Comparison of ENCODE assay signal across 8 mouse cellular contexts in genomic region chr1:72870615-72871336, GRCm38 (mm10). TPM values are rescaled to one million over a fixed set of nuclear protein-coding genes. Genes with fewer than 3 reads are reported as not detected.
A peak's percentile ranks its signal among the peaks of the same experiment; 100 is the strongest.
DNase-seq lines count a peak whose midpoint lies in the region; ATAC-seq and TF ChIP-seq lines count a peak whose summit lies in the region.

No protein-coding gene starts in this region.

- TF ChIP-seq EP300 in heart, postnatal 0 days (IDR thresholded peaks at IDR 0.05; ENCODE audit: low read depth) = no peak

- H3K36me3 ChIP-seq in forebrain, embryonic 14.5 days (ENCODE audit: control insufficient read depth, insufficient read depth, low read length) = no peaks in the 10 kb centered on the region
- H3K36me3 ChIP-seq in heart, postnatal 0 days (replicated peaks; ENCODE audit: control insufficient read depth, insufficient read depth, low read length) = no peaks in the 10 kb centered on the region
- no peaks in the 10 kb centered on the region for H3K36me3 ChIP-seq in liver, embryonic 15.5 days (replicated peaks)
- H3K36me3 ChIP-seq in neural tube, embryonic 14.5 days (ENCODE audit: control insufficient read depth, insufficient read depth, low read length) = no peaks in the 10 kb centered on the region

- no peaks in the 10 kb centered on the region for H3K27me3 ChIP-seq in forebrain, embryonic 14.5 days (replicated peaks; ENCODE audit: control insufficient read depth, insufficient read depth, low read length)
- peaks cover 4% of the 10 kb centered on the region; the same call in 1 of the 2 replicates for H3K27me3 ChIP-seq in heart, postnatal 0 days (ENCODE audit: control insufficient read depth, insufficient read depth, low read length)
- peaks cover 66% of the 10 kb centered on the region for H3K27me3 ChIP-seq in liver, embryonic 15.5 days
- no peaks in the 10 kb centered on the region for H3K27me3 ChIP-seq in neural tube, embryonic 14.5 days (ENCODE audit: control insufficient read depth, insufficient read depth, low read length)

- H3K9ac ChIP-seq in forebrain, embryonic 14.5 days (ENCODE audit: low read length) = peak overlapping the region; percentile 66
- peak overlapping the region; percentile 49; the same call in 1 of the 2 replicates for H3K9ac ChIP-seq in heart, postnatal 0 days (replicated peaks; ENCODE audit: low read depth, low read length)
- H3K9ac ChIP-seq in liver, embryonic 15.5 days = no peak overlapping the region
- peak overlapping the region; percentile 32; the same call in 1 of the 2 replicates for H3K9ac ChIP-seq in neural tube, embryonic 14.5 days (replicated peaks; ENCODE audit: low read depth, low read length)

- peaks cover 30% of the 10 kb centered on the region for H3K4me1 ChIP-seq in forebrain, embryonic 14.5 days (ENCODE audit: control insufficient read depth, insufficient read depth, low read length)
- H3K4me1 ChIP-seq in heart, postnatal 0 days (ENCODE audit: control insufficient read depth, insufficient read depth) = peaks cover 35% of the 10 kb centered on the region
- peaks cover 35% of the 10 kb centered on the region for H3K4me1 ChIP-seq in liver, embryonic 15.5 days (replicated peaks)
- 0 out of 2 replicates have a peak, but pooled peaks cover 11% of the 10 kb centered on the region for H3K4me1 ChIP-seq in neural tube, embryonic 14.5 days (ENCODE audit: control insufficient read depth, insufficient read depth, low read length)

- peak overlapping the region; percentile 43 for H3K4me3 ChIP-seq in forebrain, embryonic 14.5 days (ENCODE audit: low read depth, low read length)
- peak overlapping the region; percentile 57 for H3K4me3 ChIP-seq in heart, postnatal 0 days (ENCODE audit: low read depth, low read length)
- H3K4me3 ChIP-seq in liver, embryonic 15.5 days (replicated peaks) = peak overlapping the region; percentile 29
- peak overlapping the region; percentile 55 for H3K4me3 ChIP-seq in neural tube, embryonic 14.5 days (ENCODE audit: low read depth, low read length)

- peak overlapping the region; percentile 91 for H3K4me2 ChIP-seq in forebrain, embryonic 14.5 days (ENCODE audit: low read length)
- peak overlapping the region; percentile 88 for H3K4me2 ChIP-seq in heart, postnatal 0 days (ENCODE audit: low read depth, low read length)
- peak overlapping the region; percentile 68 for H3K4me2 ChIP-seq in liver, embryonic 15.5 days
- H3K4me2 ChIP-seq in neural tube, embryonic 14.5 days (ENCODE audit: low read depth, low read length) = peak overlapping the region; percentile 92

- H3K27ac ChIP-seq in forebrain, embryonic 14.5 days (ENCODE audit: low read depth, low read length) = peak overlapping the region; percentile 80; the same call in 1 of the 2 replicates
- peak overlapping the region; percentile 3; the same call in 1 of the 2 replicates for H3K27ac ChIP-seq in heart, postnatal 0 days (ENCODE audit: low read depth)
- no peak overlapping the region for H3K27ac ChIP-seq in liver, embryonic 15.5 days (replicated peaks)
- peak overlapping the region; percentile 85; the same call in 1 of the 2 replicates for H3K27ac ChIP-seq in neural tube, embryonic 14.5 days (ENCODE audit: low read depth, low read length)

- ATAC-seq in forebrain, embryonic 14.5 days = peak; percentile 57
- ATAC-seq in heart, postnatal 0 days (ENCODE audit: insufficient read depth, low read depth) = peak; percentile 66
- ATAC-seq in liver, embryonic 15.5 days (ENCODE audit: insufficient read depth) = peak; percentile 52; the same call in 1 of the 2 replicates
- ATAC-seq in neural tube, embryonic 14.5 days (ENCODE audit: low read depth) = peak; percentile 36

- no peak for TF ChIP-seq CTCF in heart, postnatal 0 days (IDR thresholded peaks at IDR 0.05; ENCODE audit: low read depth)

- WGBS in forebrain, embryonic 14.5 days = 1% methylated on average over 20 of the region's 20 CpGs
- WGBS in heart, postnatal 0 days = 2% methylated on average over 20 of the region's 20 CpGs
- 2% methylated on average over 20 of the region's 20 CpGs for WGBS in liver, embryonic 15.5 days (ENCODE audit: insufficient replicate concordance)
- under 1% methylated on average over 20 of the region's 20 CpGs for WGBS in neural tube, embryonic 14.5 days

- DNase-seq in A20 (ENCODE audit: low read depth, low spot score) = peak; percentile 82
- DNase-seq in brain, embryonic 18.5 days (ENCODE audit: low read depth, low spot score) = peak; percentile 79
- DNase-seq in forebrain, embryonic 14.5 days (ENCODE audit: low spot score) = peak; percentile 96
- DNase-seq in heart, postnatal 0 days (ENCODE audit: low spot score) = peak; percentile 94
- peak; percentile 96 for DNase-seq in kidney, postnatal 36 days
- no peak for DNase-seq in thymus, postnatal 4 days

- no peaks in the 10 kb centered on the region for H3K9me3 ChIP-seq in forebrain, embryonic 14.5 days (replicated peaks; ENCODE audit: control insufficient read depth, low read length)
- H3K9me3 ChIP-seq in heart, postnatal 0 days (replicated peaks; ENCODE audit: control insufficient read depth, low read length) = no peaks in the 10 kb centered on the region
- H3K9me3 ChIP-seq in liver, embryonic 15.5 days (replicated peaks) = no peaks in the 10 kb centered on the region
- H3K9me3 ChIP-seq in neural tube, embryonic 14.5 days (ENCODE audit: control insufficient read depth, low read length) = no peaks in the 10 kb centered on the region

RNA-seq across cellular contexts. Expression of gene Igfbp5, which starts 3.9 kb away (rescaled TPM):
- polyA plus RNA-seq in forebrain, embryonic 14.5 days (2014; fragmentation: Nextera tagmentation; extraction: Ambion mirVana) = 17.9 and 19.7 TPM in 2 replicates
- total RNA-seq in heart, postnatal 0 days (2014; rRNA removed; ENCODE audit: low replicate concordance) = 147 and 170 TPM in 2 replicates
- polyA plus RNA-seq in heart, postnatal 0 days (2015; fragmentation: Nextera tagmentation; extraction: Ambion mirVana) = 50.8 and 55.4 TPM in 2 replicates
- polyA plus RNA-seq in liver, embryonic 15.5 days (2015; fragmentation: Nextera tagmentation; extraction: Ambion mirVana) = 2.0 and 2.2 TPM in 2 replicates
- polyA plus RNA-seq in neural tube, embryonic 14.5 days (2014; fragmentation: Nextera tagmentation; extraction: Ambion mirVana) = 85.0 and 112 TPM in 2 replicates

RNA-seq across cellular contexts. Expression of gene Igfbp2, which starts 46.5 kb away (rescaled TPM):
- 384 and 410 TPM in 2 replicates for polyA plus RNA-seq in forebrain, embryonic 14.5 days (2014; fragmentation: Nextera tagmentation; extraction: Ambion mirVana)
- total RNA-seq in heart, postnatal 0 days (2014; rRNA removed; ENCODE audit: low replicate concordance) = 24.1 and 140 TPM in 2 replicates
- 10.2 and 12.7 TPM in 2 replicates for polyA plus RNA-seq in heart, postnatal 0 days (2015; fragmentation: Nextera tagmentation; extraction: Ambion mirVana)
- 8.7 and 16.4 TPM in 2 replicates for polyA plus RNA-seq in liver, embryonic 15.5 days (2015; fragmentation: Nextera tagmentation; extraction: Ambion mirVana)
- 163 and 379 TPM in 2 replicates for polyA plus RNA-seq in neural tube, embryonic 14.5 days (2014; fragmentation: Nextera tagmentation; extraction: Ambion mirVana)
